Mouse (Mus musculus): ENCODE data around the gene Ndufaf4.
"Not testable (repeated sequence)": the region's sequence is repeated elsewhere in the genome, so short reads cannot be mapped to it uniquely, and the experiment has no call there.

The Ndufaf4 gene

GRCm38 (mm10) chr4:24897851-24898515, at the start of gene Ndufaf4:
Gene Ndufaf4 (plus strand): TSS chr4:24898083.
- ChIA-PET POLR2A (interaction anchor here (0.6 to 2.0 kb wide), 11 partner anchors 9 to 195 kb away, joined by 3 to 8 read pairs (median 3); partner anchors contain the start of gene Klhl32 (in 1 of the 4)), CTCF (interaction anchor here (0.6 to 2.6 kb wide), 15 partner anchors 8 to 619 kb away, joined by 3 to 16 read pairs (median 4); partner anchors contain the start of gene Gpr63 (in 1 of the 4))

GRCm38 (mm10) chr4:24850401-24851325, 47.2 kb upstream of the Ndufaf4 start, which contains the start of gene Klhl32:
Gene Klhl32 (minus strand): TSS chr4:24851124.
- ChIA-PET CTCF (interaction anchor here in 1 of 4 experiments (1.6 kb wide), 1 partner anchor 46 kb away, joined by 3 read pairs; no protein-coding TSS in a partner anchor), POLR2A (interaction anchor here in 2 of 4 experiments (1.0 to 1.9 kb wide), 5 partner anchors 11 to 354 kb away, joined by 3 to 6 read pairs (median 4); partner anchors contain the start of genes Mms22l (in 1 of the 2) and Ndufaf4 (in 1 of the 2))

GRCm38 (mm10) chr4:24865691-24866090, 32.2 kb upstream of the Ndufaf4 start:
- ChIA-PET CTCF (no interaction called here), POLR2A (no interaction called here)

- CTCF ChIA-PET = no interaction called here
- POLR2A ChIA-PET = no interaction called here
These were observed 28.7 kb upstream of the Ndufaf4 start for GRCm38 (mm10) chr4:24869230-24869629.

- CTCF ChIA-PET = interaction anchor here in 1 of 4 experiments (0.8 kb wide), 1 partner anchor 8 kb away, joined by 3 read pairs; the partner anchor contains the start of gene Ndufaf4
- POLR2A ChIA-PET = not testable (repeated sequence)
These were observed 8.5 kb upstream of the Ndufaf4 start for GRCm38 (mm10) chr4:24889386-24889785.

- POLR2A ChIA-PET = not testable (repeated sequence)
These were observed 5.6 kb upstream of the Ndufaf4 start for GRCm38 (mm10) chr4:24892293-24892692.

GRCm38 (mm10) chr4:24894625-24895024, 3.3 kb upstream of the Ndufaf4 start:
- ChIA-PET POLR2A (no interaction called here), CTCF (no interaction called here)

More at GRCm38 (mm10) chr4:24892293-24892692, 5.6 kb upstream of the Ndufaf4 start:
- CTCF ChIA-PET = not testable (repeated sequence)

- CTCF ChIA-PET = interaction anchor here in 2 of 4 experiments (0.8 to 2.6 kb wide), 15 partner anchors 37 to 618 kb away, joined by 3 to 16 read pairs (median 4); no protein-coding TSS in a partner anchor
- POLR2A ChIA-PET = interaction anchor here in 1 of 4 experiments (0.9 to 1.6 kb wide), 2 partner anchors 46 to 173 kb away, joined by 5 to 8 read pairs; partner anchors contain the start of gene Klhl32
These were observed 1.1 kb upstream of the Ndufaf4 start for GRCm38 (mm10) chr4:24896829-24897228.

GRCm38 (mm10) chr4:24897351-24897750, 532 bp upstream of the Ndufaf4 start:
- CTCF ChIA-PET = interaction anchor here (0.6 to 2.6 kb wide), 18 partner anchors 8 to 619 kb away, joined by 3 to 16 read pairs (median 4); partner anchors contain the start of gene Gpr63 (in 1 of the 4)
- POLR2A ChIA-PET = interaction anchor here (0.6 to 1.6 kb wide), 6 partner anchors 9 to 176 kb away, joined by 3 to 8 read pairs (median 4); partner anchors contain the start of gene Klhl32 (in 1 of the 4)

GRCm38 (mm10) chr4:24898636-24899035, 753 bp downstream of the Ndufaf4 start:
- POLR2A ChIA-PET = interaction anchor here in 2 of 4 experiments (0.7 to 2.0 kb wide), 5 partner anchors 10 to 195 kb away, joined by 3 to 7 read pairs (median 3); no protein-coding TSS in a partner anchor
- CTCF ChIA-PET = interaction anchor here in 2 of 4 experiments (0.6 to 1.3 kb wide), 4 partner anchors 16 to 619 kb away, joined by 3 to 5 read pairs (median 3); no protein-coding TSS in a partner anchor

- CTCF ChIA-PET = no interaction called here
- POLR2A ChIA-PET = interaction anchor here in 1 of 4 experiments (1.4 to 2.0 kb wide), 2 partner anchors 9 to 23 kb away, joined by 3 to 7 read pairs; no protein-coding TSS in a partner anchor
These were observed 1.3 kb downstream of the Ndufaf4 start for GRCm38 (mm10) chr4:24899146-24899545.

GRCm38 (mm10) chr4:24907745-24908144, 9.9 kb downstream of the Ndufaf4 start:
- ChIA-PET CTCF (no interaction called here), POLR2A (interaction anchor here in 2 of 4 experiments (0.7 to 1.3 kb wide), 2 partner anchors 9 to 10 kb away, joined by 7 to 8 read pairs; no protein-coding TSS in a partner anchor)

- POLR2A ChIA-PET = no interaction called here
- CTCF ChIA-PET = no interaction called here
These were observed 17.7 kb downstream of the Ndufaf4 start for GRCm38 (mm10) chr4:24915631-24916030.

- ChIA-PET POLR2A (no interaction called here), CTCF (interaction anchor here in 1 of 4 experiments (0.8 kb wide), 1 partner anchor 90 kb away, joined by 3 read pairs; no protein-coding TSS in a partner anchor)
These were observed 22.2 kb downstream of the Ndufaf4 start for GRCm38 (mm10) chr4:24920006-24920577.

- CTCF ChIA-PET = no interaction called here
- POLR2A ChIA-PET = no interaction called here
These were observed 26.8 kb downstream of the Ndufaf4 start for GRCm38 (mm10) chr4:24924726-24925125.

GRCm38 (mm10) chr4:24928260-24928780, 30.4 kb downstream of the Ndufaf4 start:
- CTCF ChIA-PET = no interaction called here
- POLR2A ChIA-PET = no interaction called here

GRCm38 (mm10) chr4:24928926-24929325, 31.0 kb downstream of the Ndufaf4 start:
- POLR2A ChIA-PET = no interaction called here

GRCm38 (mm10) chr4:24942728-24943424, 45.0 kb downstream of the Ndufaf4 start:
- ChIA-PET POLR2A (no interaction called here), CTCF (no interaction called here)

More at GRCm38 (mm10) chr4:24928926-24929325, 31.0 kb downstream of the Ndufaf4 start:
- CTCF ChIA-PET = no interaction called here

Data from embryonic stem cell, embryonic (primary cell).